Mouse (Mus musculus) activated CD4-positive, CD25-positive, alpha-beta regulatory T cell, adult 4 months (primary cell): ENCODE measurements around the gene Dnajb8. TPM values are rescaled to one million over a fixed set of nuclear protein-coding genes. Genes with fewer than 3 reads are reported as not detected.

Experiments
- ATAC-seq: one replicate; pipeline ENCODE4 v1.8.0; 2017
- polyA plus RNA-seq, 2 experiments: library from polyadenylated mRNA; unstranded; fragments of 100-300 nt; shearing (Covaris generic); gene quantifications; one replicate each; pipeline ENCODE4 v1.2.1; 2017

The Dnajb8 gene
- polyA plus RNA-seq, 2 experiments from 2014 or later, result not detected

DNA sequence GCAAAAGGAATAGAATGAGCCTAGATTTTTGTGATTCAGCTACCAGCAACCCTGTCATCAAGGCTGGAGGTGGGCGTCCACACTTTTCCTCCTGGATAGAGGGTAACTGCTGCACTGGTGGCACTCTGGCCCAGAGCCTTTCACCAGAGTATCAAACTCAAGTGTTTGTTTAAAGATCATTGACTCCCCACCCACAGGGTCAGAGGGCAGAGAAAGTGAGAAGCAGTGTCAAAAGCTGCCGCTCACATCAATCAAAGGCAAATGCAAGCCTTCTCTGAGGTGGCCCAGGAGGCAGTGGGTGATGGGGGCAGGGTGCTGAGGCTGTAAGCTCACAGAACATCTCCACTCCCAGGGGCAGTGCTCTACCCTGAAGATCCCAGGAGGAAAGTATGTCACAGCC lies 77.4 kb downstream of the Dnajb8 start:
- no peak for ATAC-seq

DNA sequence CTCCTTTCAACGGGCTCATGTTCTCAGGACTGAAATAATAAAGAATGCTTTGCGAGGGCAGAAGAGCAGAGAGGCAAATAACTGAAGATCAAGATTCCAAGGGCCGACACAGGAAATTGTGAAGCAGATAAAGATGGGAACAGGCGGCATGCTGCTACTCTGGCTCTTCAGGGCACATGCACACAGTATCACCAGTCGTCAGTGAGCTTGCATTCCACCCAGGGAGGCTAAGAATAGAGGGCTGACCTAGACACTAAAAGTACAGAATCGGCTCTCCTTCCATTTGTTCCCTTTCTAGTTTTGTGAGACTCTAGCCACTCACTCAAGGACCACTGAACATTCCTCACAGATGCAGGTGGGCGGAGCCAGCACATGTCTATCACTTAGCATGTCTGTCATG lies 79.2 kb downstream of the Dnajb8 start:
- ATAC-seq, result no peak

Other genes starting within 250 kb of the Dnajb8 start
- not detected for gene H1fx, start 240.6 kb upstream of the Dnajb8 start, polyA plus RNA-seq
- 100 to 1,000 TPM; 294 to 336 TPM for gene Rab7, start 177.0 kb upstream of the Dnajb8 start, polyA plus RNA-seq
- 100 to 1,000 TPM; 100 to 113 TPM for gene Rpn1, start 137.8 kb upstream of the Dnajb8 start, polyA plus RNA-seq
- not detected for gene Gata2, start 28.4 kb upstream of the Dnajb8 start, polyA plus RNA-seq
- 10 to 100 TPM; 28.4 to 30.5 TPM for gene Eefsec, start 224.3 kb downstream of the Dnajb8 start, polyA plus RNA-seq
- 10 to 100 TPM; 52.0 to 75.2 TPM for gene Ruvbl1, start 243.1 kb downstream of the Dnajb8 start, polyA plus RNA-seq